Mouse (Mus musculus) lung, postnatal 14 days (tissue): ENCODE results near the gene Tanc1.
A peak's percentile ranks its signal among the peaks of the same experiment; 100 is the strongest.

Experiments used
- DNase-seq: peaks from one replicate; pipeline ENCODE4 v3.0.0; 2021

Gene Tanc1

DNA sequence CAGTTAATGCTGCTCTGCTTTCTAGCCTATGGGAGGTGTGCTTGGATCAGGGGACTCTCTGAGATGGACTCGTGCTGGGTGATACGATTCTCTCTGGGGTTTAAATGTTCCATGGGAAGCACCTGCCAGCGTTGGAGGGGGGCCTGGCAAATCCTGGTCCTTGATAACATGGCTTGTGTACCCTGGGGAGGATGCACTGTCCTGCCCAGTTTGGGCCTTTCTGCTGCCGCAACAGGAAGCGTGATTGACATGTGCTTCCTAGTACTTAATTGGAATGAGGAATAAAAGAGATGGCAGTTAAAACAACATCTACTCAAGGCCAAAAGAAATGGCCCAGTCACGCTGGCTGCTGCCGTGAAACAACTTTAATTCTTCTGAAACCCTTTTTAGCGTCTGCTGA is 109.3 kb downstream of the Tanc1 start:
- DNase-seq = no peak

DNA sequence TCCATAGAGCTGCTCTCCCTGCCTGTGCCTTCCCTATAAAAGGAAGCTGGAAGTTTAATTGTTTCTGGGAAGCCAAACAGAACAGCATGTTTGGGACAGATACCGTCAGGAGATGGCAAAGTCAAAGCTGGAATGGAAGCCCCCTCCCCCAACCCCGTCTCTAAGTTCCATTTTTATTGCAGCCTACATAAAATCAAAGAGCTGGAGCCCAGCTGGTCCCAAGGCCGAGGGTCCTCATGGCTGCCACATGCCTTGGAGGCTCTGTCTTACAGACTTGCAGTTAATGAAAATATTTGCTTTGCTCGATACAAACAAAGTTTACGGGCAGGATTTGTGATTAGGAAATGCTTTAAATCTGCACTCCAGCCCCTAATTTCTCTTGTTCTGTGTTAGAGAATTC is 109.9 kb downstream of the Tanc1 start:
- DNase-seq = no peak

DNA sequence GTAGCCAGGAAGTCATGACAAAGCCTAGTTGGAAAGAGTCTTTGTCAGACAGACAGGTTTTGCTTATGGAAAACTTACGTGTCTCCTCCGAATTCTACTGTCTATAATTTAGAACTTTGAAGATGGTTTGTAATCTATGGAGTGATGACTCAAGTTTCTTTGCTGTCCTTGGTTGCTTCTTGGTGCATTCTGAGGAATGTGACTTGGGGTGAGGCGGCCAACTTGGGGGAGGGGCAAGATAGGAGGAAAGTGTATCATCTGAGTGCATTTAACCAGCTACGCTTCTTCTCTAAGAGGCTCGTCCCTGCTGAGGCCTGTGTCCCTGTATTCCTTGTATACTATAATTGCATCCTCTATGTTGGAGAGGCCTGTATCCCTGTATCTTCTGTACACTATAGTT is 111.5 kb downstream of the Tanc1 start:
- DNase-seq = no peak

DNA sequence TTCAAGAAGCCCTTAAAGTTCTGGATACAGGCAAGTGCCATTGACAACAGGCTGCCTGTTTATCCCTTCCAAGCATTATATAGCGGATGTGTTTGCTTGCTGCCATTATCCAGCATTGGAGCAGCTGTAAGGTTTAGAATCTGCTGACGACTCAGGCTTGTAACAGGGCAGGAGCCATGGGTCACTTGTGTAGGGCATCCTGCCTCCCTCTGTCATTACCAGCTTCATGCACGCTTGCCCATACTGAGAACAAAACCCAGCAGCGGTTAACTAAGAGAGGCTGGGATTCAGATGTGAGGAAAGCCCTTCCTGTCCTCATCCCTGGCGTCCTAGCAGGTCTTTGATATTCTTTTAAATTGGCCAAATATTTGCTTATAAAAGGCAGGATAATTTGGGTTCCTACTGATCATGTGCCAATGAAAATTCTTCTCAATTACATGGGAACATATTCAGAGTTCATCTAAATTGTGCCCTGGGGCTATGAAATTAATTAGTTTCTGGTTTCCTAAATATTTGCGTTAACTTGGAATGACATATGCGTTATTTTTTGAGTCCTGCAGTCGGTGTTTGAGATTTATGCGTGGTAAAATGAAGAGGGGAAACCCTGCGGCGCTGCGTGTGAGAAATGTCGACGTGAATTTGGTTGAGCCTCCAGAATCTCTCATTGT is 113.8 kb downstream of the Tanc1 start:
- DNase-seq = no peak

DNA sequence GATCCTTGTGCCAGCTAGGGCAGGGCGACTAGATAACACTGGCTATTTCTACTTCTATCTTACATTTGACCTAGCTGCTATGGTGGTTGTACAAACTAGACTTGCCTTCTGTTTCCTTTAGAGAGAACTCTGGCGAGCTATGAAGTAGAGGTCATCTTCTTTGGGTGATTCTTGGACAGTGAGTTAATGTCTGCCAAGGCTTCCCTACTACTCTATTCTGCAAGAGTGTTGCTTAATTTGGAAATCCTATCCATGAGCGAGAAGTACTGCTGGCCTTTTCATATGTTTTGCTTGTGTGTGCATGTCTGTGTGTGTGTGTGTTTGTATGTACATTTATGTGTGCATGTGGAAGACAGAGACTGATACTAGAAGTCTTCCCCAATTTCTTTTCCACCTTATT is 120.0 kb downstream of the Tanc1 start:
- no peak for DNase-seq

DNA sequence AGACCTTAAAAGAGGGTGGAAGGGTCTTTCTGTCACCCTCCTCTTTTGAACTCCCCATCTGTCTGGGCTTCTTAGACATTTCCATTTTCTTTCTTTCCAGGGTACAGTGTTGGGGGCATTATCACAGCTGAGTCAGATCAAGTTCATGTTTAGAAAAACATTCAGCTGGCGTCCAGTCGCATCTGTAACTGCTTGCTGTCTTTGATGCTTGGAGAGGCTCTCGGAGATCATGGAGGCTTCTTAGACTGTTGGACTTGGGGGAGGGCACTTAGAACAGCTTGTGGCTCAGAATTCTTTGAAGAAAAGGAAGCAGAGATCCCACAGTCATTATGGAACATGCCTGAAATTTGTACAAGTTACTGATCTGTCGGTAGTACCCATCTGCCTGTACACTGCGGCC is 121.6 kb downstream of the Tanc1 start:
- DNase-seq = no peak

DNA sequence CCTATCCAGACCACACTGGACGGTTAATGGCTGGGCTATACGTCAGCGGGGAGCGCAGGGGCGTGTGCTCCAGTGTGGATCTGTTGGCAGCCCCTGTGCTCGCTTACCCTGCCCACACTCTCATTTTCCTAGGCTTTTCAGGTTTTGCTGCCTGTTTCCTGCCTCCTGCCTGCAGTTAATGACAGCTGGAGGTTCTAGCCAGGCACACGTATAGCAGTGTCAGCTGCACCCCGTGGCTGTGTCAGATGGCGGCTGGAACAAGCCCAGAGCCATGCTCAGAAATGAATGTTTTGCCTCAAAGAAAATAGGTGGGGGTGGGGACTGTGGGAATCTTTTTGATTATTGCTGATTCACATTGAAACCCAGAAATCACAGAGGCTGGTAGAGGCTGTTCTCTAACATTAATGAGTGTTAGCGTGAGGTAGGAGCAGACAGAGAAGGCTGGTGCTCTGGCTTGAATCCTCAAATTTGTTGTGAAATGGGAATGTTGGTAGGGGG is 124.6 kb downstream of the Tanc1 start:
- no peak for DNase-seq

DNA sequence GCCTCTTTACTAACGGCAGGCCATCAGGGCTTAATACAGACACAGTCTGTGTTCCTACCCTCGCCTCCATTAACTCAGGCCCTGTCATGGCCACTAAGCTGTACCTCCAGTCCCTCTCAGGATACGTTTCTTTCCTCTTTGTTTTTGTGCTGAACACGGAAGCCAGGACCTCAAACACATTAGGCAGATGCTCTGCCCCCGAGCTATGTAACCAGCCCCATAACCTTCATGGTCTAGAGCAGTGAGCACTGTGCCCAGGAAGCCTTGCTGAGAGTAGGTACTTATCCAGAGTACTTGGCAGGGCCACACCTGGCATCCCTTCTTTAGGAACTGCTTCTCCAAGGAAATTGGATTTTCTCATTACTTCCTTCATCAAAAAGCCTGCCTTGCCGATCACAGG is 125.5 kb downstream of the Tanc1 start:
- no peak for DNase-seq

DNA sequence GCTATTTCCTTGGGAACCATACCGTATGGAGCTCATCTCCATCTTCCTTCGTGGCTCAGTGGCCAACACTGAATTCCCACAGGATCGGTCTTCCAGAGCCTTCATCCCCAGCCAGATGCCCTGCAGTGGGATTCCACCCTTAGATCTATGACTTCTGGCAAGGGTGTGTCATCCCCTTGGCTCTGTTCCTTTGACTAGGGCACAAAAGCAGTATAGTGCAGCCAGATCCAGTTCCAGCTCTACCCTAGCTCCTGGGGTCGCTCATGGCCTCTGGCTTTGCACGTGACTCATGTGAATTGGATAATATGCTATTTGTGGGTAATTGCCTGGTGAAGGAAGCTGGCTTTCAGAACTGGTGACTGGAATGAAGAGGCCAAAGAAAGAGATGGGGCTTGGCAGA is 126.5 kb downstream of the Tanc1 start:
- no peak for DNase-seq

DNA sequence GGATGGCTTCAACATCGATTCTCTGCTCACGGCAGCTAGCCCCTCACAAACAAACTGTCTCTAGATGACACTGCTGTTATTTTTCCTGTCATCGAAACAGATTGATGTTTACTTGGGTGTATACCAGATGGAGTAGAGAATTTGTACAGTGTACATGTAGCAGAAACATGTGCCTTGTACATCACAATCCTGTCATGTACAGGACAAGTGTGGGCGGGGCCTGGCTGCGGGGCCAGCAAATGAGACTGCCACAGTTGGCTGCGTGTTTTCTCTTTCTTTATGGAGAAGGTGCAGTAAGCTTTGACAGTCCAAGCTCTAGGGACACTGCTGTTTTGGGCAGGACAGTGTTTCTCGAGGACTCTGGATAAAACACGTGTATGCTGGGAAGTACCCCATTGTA is 127.2 kb downstream of the Tanc1 start:
- DNase-seq = no peak

DNA sequence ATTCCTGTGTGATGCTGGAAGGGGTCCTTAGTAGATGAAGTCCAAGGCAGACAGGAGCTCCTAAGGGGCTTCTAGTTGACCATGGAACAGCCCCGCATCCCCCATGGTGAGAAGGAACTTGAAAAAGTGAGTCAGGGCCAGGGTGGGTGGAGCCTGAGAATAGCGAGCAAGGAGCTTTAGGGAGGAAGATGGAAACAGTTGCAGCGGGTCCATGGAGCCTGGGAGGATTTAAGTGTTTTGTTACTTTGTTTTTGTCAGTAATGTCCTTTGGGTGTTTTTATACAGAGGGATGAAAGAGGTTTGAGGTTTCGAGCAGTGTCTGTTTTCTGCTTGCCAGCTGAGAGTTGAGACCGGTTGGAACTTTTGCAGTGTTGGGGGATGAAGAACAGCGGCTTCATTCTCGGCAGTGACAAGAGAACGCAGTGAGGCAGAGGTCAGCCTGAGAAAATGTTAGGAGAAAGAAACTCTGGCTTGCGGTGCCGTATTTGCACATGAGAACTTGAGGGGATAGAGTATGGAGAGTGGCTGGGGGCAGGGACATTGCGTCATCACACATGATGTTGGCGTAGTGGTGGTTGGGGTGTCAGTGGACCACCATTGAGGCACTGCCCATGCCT is 130.8 kb downstream of the Tanc1 start:
- DNase-seq = peak; percentile 41

DNA sequence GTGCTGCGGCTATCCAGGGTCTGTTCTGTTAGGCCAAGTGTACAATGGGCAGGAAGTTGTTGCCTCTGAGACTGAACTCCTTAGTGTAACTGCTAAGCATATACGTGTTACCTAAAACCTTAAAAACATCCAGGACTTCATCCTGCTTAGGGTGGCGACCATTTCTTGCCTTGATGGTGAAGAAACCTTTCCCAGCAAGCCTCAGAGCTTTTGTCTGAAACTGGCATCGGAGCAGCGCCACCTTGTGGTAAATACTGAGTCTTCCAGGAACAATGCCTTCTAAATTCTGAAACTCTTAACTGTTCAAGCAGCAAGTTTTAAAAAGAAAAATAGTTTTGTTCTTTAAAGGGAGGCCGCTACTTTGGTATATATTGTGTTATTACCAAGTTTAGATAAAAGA is 133.6 kb downstream of the Tanc1 start:
- peak; percentile 79 for DNase-seq

DNA sequence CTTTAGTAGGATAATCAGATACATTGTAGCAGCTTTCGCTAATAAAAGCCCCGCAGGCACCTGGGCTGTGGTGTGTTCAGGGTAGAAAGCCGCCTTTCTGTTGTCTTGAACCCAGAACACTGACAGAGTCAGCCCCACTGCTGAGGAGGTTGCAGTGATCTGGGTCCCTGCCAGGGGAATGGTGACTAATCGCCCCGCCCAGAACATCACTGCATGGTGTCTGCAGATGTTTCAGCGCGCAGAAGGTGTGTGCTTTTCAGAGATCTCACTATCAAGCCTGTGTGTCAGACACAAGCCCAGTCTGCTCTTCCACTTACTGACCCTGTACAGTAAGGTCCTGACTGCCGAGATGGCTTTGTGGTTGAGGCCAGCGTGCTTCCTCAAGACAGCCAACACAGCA is 134.2 kb downstream of the Tanc1 start:
- DNase-seq = no peak

DNA sequence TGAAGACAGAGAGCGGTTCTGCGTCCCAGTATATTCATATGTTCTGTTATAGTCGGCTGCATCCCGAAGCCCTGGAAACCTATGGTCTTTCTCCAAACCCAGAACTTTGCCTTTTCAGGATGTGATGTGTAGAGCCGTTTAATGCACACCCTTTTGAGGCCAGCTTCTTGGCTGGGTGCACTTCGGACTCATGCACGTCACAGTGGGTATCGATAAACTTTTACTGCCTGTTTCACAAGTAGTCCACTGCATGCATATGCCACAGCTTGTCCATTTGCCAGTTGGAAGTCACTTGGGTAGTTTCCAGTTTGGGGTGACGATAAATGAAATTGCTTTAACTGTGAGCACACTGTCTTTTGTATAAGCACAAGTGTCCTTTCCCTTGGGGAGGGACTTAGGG is 135.9 kb downstream of the Tanc1 start:
- no peak for DNase-seq

DNA sequence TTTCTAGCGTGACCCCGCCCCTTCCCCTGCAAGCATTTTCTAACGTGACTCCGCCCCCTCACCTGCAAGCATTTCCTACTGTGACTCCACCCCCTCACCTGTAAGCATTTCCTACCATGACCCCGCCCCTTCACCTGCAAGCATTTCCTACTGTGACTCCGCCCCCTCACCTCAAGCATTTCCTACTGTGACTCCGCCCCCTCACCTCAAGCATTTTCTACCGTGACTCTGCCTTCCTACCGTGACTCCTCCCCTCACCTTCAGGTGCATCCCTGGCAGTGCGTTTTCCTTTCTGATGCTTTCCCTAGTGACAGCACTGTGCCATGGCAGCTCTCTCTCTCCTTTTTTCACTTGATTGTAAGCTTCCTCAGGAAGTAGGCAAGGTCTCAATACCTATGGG is 137.5 kb downstream of the Tanc1 start:
- no peak for DNase-seq

DNA sequence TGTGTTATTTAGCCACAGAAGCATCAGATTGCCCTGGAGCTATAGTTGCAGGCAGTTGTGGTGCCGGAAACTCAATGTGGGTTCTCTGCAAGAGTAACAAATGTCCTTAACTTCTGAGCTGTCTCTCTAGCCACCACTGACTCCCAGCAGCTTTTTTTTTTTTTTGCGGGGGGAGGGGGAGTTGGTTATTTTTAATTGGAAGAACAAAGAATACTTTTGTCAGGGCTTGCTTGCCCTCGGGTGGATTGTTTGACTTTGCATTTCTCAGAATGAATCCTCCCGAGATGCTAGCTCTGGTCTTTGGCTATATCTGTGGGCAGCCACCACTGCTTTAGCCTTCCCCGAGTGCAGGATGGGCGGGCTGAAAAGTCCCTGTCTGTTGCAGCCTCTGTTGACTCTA is 139.3 kb downstream of the Tanc1 start:
- DNase-seq = no peak

DNA sequence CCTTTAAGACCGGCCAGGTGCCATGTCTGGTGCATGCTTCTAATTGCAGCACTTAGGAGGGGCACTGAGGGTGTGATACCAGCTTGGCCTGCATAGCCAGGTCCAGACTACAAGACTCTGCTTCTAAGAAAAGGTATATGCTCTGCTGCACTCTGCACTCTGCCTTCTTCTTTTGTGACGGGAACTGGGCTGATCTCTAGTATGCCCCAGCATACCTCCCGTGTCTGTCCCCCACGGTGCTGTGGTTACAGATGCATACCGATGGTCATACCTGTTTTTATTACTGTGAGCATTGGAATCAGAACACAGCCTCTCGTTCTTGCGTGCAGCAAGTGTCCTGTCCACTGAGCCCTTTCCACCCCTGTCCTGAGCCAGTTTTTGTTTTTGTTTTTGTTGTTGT is 140.3 kb downstream of the Tanc1 start:
- DNase-seq = no peak

DNA sequence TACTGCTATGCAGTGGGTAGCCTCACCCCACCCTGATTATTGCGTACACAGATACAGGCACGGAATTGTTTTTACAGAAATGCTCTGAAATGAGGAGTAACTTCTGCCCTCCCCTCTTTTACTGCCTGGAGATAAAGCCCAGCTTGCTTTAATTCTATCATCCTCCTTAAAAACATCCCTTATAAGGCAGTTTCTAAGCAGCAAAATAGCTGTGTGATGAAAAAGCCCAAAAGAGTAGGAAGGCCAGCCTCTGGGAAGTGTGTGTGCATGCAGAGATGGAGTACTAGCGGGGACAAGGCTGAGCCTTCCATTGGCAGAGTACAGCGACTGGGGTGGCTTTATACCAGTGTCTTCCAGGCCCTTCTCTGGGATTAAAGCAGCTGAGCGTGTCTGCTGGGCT is 140.9 kb downstream of the Tanc1 start:
- no peak for DNase-seq

DNA sequence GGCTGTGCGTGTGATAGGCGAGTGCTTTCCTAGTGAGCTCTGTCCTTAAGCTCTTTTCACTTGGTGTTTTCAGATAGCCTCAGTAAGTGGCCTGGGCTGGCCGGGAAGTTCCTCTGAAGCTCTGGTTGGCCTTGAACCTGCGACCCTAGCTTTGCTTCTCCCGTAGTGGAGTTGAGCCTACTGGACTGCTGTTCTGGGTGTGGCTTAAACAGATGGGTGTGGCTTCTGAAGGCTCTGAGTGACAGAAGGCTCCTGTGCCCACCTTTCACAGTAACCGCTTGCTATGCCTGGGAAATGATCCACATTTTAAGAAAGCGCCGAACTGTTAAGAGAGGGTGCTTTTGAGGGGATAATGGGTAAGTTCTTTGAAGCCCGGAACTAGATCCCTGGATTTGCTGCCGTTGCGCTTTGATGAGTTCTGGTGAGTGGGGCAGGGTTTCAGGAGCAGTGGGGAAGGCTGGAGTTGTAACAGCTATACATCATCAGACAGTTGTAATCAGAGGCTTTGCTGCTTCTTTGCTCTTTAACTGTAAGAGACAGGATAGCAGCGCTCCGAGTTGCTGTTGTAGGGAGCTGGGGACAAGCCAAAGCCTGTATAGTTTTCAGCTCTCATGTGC is 144.4 kb downstream of the Tanc1 start:
- no peak for DNase-seq

DNA sequence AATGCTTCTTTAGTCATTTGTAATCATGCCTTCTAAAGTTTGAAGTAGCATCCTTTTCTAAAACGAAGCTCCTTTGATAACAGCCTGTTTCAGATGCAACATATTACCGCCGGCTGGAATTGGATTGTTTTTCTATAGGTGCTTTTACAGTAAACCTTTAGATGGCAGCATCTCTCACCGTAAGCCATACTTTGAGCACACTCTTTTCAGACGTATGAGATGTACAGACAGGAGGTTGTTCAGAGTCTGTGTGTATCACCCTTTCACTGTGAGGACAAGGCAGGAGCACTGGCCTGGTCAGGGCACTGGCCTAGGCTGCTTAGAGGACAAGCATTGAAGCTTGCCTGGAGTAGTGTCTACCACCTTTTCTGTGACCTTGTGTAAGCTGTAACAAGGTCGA is 145.2 kb downstream of the Tanc1 start:
- no peak for DNase-seq

DNA sequence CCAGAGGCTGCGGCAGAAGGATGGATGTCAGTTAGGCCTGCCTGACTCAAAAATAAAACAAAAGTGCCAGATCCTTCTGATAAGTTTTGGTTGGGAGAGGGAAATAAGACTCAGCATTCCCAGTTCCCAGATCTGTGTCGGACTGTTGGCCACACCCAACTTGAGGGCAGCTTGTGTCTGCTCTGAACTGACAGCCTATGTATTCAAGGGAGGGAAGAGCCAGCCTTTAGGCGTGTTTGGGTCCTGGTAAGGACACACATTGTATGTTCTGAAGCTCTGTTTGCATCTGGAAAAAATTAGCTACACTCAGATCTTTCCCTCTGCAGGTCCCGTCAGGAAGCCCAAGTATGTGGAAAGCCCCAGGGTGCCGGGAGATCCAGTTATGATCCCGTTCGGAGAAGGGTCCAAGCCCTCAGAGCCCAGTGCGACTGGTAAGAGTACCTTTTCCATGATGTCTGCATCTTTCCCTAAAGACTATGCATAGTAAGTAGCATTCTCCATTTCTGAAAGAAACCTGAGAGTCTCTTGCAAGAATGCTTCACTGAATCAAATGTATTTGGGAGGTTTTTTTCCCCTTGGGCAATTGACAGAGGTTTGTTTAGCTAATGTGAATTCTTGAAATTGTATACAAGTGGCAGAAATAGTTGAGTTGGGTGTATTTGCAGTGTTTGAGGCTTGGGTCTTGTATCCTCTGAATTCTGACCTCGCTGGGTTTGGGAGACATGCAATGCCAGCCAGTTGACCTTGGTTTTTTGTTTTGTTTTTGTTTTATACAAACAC is 146.5 kb downstream of the Tanc1 start:
- DNase-seq = no peak

DNA sequence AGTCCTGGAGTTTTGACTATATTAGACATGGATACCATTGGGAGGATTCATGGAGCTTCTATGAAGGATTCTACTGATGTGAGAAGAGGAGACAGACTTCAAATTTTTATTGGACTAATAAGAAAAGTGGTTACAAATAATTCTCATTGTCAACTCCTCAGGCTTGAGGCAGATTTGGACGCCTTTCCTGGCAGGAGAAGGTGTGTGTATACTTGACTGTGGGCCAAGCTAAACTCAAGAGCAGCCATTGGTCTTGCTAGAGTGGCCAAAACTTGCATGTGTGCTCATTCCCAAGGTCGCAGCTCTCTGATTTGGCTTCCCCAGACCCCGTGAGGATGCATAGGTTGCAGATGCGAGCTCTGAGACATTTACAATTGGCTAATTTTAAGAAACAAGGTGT is 148.9 kb downstream of the Tanc1 start:
- DNase-seq = peak; percentile 50

DNA sequence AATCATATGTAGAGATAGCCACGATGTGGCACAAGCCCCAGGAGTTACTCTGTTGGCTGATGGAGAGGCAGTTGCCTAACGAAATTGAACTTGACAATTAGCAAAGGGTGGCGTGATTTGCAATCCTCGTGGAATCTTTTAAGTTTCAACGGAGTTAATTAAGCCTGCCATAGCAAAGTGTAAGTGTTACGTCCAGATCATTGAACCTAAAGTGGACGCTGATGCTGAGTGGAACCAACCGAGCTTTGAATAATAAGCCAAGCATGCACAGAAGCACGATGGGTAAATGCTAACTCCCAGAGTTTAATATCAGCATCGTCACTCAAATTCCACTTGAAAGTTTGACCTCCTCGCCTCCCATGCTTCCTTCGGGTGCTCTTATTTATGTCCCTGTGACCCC is 149.3 kb downstream of the Tanc1 start:
- DNase-seq = no peak

DNA sequence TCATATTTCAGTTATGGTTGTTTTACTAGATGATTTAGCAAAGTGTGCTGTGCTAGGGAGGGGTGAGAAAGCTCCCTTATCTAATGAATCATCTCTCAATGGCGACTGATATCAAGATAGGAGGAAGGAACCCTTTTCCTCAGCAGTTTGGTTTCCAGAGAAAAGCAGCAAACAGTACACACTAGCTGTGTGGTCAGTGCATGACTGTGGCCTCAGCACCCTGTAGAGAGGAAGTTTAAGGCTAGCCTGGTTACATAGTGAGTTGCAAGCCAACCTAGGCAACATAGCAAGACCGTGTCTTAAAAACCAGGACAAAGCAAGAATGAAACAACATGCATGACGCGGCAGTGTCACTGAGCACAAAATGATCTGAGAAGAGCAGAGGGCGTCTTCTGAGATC is 150.4 kb downstream of the Tanc1 start:
- DNase-seq = no peak
